Mouse (Mus musculus): ENCODE data around the gene Rft1.

DNA sequence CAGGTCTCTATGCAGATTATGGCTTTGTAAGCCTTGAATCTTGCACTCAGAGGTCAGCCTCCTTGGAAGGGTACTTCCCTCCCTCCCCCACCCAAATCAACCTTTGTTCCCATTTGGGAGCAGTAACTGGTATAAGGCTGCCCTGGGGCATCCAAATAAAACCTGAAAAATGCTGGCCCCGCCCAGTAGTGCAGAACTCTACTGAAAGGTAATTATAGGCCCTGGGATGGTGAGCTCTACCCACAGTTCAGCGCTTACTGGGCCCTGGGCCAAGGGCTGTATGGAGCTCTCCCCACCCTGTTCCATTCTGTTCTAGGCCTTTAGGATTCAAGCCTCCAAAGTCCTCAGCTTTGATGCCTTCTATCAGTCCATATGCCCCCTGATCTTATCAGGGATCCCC, 17.1 kb upstream of the Rft1 start:
- TF ChIP-seq MAX (IDR thresholded peaks at IDR 0.05; ENCODE audit: low read depth): no peak
- TF ChIP-seq SRF (IDR thresholded peaks at IDR 0.05; ENCODE audit: control insufficient read depth, insufficient read length, low read depth): no peak
- no peak for TF ChIP-seq USF1 (IDR thresholded peaks at IDR 0.05; ENCODE audit: low read depth)
- TF ChIP-seq POLR2A (IDR thresholded peaks at IDR 0.05; ENCODE audit: insufficient read length, low read depth): no peak
- TF ChIP-seq MYOD1 (IDR thresholded peaks at IDR 0.05; ENCODE audit: control insufficient read depth in 1 of 3, insufficient read length in 2 of 3, low read depth in 2 of 3): no peak
- TF ChIP-seq CEBPB (IDR thresholded peaks at IDR 0.05; ENCODE audit: insufficient read depth, poor library complexity, severe bottlenecking): no peak
- TF ChIP-seq POLR2AphosphoS2 (IDR thresholded peaks at IDR 0.05; ENCODE audit: insufficient read length, low read depth): no peak
- no peak for TF ChIP-seq REST (IDR thresholded peaks at IDR 0.05; ENCODE audit: insufficient read depth, insufficient read length)
- no peak for TF ChIP-seq TCF12 (IDR thresholded peaks at IDR 0.05; ENCODE audit: insufficient read depth, poor library complexity, severe bottlenecking)
- no peak for TF ChIP-seq E2F4 (IDR thresholded peaks at IDR 0.05; ENCODE audit: insufficient read depth)
- no peak for TF ChIP-seq MYOG (IDR thresholded peaks at IDR 0.05; ENCODE audit: control insufficient read depth in 1 of 3, insufficient read depth in 1 of 3, insufficient read length in 2 of 3, low read depth in 2 of 3)

Measured in myocyte (in vitro differentiated cells).